Mouse (Mus musculus) spleen, postnatal 14 days (tissue): Measurements from ENCODE around the gene Gm2663.
"Not testable (repeated sequence)": the region's sequence is repeated elsewhere in the genome, so short reads cannot be mapped to it uniquely, and the experiment has no call there.

Source experiments
- DNase-seq, 2 experiments: peaks; one replicate each; pipeline ENCODE4 v3.0.0; 2021 to 2022; ENCODE audit warnings: low spot score in 2 of 2

Gene Gm2663

GRCm38 (mm10) chr6:40999379-40999778 is at the start of gene Gm2663:
Gene Gm2663, minus strand, starts transcription at chr6:40999479.
- not testable (repeated sequence) for DNase-seq

- no peak for DNase-seq
Observed at GRCm38 (mm10) chr6:41048602-41049001, 49.3 kb upstream of the Gm2663 start.

GRCm38 (mm10) chr6:41047961-41048360 is 48.7 kb upstream of the Gm2663 start:
- no peak for DNase-seq

DNA sequence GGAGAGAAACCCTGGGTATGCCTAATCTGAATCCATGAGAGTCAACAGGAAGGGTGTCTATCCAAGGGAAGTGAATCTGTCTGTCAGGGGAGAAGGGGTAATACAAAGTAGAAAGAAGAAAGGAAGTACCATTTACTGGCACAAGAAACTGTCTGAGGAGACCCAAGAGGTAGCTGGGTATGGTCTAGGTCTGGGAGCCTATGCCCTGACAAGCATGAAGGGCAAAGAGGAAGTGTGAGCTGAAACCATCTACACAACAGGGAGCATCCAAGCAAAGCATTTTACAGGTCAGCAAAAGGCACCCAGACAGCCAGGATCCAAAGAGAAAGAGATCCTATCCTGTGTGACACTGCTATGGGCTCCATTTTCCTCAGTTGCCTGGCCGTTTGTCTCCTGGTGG is 47.9 kb upstream of the Gm2663 start:
- DNase-seq, result no peak

DNA sequence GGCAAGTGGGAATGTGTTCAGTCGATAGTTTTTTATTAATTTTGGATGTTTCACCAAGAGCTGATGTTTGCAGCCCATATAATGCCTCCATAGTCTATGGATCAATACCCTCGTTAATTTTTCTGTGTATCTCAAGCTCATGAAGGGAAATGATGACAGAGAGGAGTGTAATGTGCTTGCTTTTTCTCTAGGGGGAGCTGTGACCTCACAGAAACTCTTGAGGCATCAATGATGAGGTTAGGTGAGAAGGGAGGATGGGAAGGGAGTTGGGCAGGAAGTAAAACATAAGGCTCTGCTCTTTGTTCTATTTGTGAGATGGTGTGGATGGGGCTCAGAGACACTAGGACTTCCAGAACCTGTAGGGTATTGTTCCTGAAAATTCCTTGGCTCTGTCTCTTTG is 47.3 kb upstream of the Gm2663 start:
- no peak for DNase-seq

DNA sequence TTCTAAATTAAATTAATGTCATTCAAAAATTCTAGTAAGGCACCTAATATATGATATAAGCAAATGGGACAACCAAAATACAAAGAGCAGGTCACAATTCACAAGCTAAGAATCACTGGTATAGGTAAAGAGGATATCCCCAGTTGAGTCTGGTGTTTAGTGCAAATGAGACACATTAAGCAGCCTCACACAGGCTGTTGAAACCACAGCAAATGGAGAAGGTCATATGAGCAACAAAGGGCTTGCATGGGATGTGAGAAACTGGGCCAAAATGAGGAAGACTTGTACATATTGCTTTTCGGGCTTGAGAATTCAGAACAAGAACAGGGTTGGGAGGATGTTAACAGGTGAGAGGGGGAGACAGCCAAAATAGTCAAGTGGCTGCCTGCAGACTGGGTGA is 45.5 kb upstream of the Gm2663 start:
- DNase-seq, result no peak

- DNase-seq, result no peak
Observed at GRCm38 (mm10) chr6:41044314-41044713, 45.0 kb upstream of the Gm2663 start.

GRCm38 (mm10) chr6:41035409-41035808 is 36.1 kb upstream of the Gm2663 start, which contains the start of gene 2210010C04Rik:
Gene 2210010C04Rik, minus strand, starts transcription at chr6:41035509.
- DNase-seq, result no peak

- no peak for DNase-seq
Observed at GRCm38 (mm10) chr6:41032802-41033201, 33.5 kb upstream of the Gm2663 start.

DNA sequence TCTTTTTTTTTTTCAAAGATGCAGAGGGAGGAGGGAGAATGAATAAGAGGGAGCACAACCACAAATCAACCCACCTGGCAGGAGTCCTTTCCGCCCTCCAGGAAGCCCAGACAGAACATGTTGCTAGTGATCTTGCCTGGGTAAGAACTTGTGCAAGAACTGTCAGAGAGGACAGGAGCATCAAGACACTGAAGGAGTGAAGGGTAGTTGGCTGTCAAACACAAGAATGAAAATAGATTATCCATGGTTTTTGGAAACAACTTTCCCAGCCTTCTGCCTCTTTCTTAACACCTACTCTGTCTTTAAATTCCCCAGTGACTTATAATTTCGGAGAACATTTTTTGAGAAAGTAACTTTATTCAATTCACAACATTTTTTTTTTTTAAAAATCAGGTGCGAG is 33.0 kb upstream of the Gm2663 start:
- no peak for DNase-seq

DNA sequence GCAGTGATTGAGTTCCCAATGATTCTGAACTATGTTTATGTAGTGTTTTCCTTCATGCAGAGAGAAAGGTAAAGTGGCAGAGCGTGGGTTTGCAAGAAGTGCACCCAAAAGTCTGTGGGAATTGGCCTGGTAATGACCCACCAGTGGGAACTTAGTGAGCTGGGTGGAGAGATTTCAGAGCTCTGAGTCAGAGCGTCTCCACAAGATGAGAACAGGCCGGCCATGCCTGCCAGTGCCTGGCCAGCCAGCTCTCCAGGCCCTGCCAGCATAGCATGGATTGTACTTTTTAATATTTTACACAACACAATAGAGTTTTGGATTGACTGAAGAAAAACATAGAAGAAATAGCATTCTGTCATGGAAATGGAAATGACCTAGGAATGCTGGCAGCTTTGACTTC is 31.5 kb upstream of the Gm2663 start:
- no peak for DNase-seq

GRCm38 (mm10) chr6:41027053-41027452 is 27.8 kb upstream of the Gm2663 start:
- DNase-seq, result no peak

GRCm38 (mm10) chr6:41025873-41026650 is 26.8 kb upstream of the Gm2663 start:
- no peak for DNase-seq

DNA sequence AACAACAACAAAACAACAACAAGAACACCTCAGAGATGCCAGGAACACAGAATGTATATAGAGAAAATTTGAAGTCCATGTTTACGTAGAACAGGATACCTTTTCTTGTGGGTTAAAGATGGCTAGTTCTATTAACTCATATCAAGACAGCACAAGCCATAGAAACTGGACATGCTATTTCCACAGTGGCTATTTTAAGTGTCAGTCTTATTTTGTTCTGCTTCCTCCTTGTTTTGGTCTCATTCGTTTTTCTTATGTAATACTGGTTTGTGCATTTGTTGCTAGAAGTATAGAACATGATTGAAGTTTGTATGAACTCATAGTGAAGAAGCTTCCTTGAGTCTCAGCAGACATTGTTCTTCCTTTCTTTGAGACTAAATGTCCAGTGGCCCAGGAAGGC is 19.9 kb upstream of the Gm2663 start:
- DNase-seq, result no peak

- DNase-seq, result no peak
Observed at GRCm38 (mm10) chr6:41018629-41019028, 19.4 kb upstream of the Gm2663 start.

DNA sequence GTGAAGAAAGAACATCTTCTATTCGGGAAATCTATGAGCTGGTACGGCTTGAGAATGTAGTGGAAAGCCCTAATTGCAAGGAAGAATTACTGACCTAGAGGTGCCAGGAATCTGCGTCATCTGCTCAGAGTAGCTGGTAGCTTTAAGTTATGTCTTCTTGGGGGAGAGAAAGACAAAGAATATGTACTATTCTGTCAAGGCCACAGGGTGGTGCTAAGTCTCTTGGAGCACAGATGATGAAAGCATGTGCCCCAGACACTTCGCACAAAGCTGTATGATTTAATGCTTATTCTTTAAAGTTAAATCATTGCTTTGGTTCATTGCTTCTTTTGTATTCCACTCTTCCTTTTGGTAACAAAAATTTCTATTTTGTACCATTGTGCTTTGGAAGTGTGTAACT is 15.8 kb upstream of the Gm2663 start:
- DNase-seq, result no peak

DNA sequence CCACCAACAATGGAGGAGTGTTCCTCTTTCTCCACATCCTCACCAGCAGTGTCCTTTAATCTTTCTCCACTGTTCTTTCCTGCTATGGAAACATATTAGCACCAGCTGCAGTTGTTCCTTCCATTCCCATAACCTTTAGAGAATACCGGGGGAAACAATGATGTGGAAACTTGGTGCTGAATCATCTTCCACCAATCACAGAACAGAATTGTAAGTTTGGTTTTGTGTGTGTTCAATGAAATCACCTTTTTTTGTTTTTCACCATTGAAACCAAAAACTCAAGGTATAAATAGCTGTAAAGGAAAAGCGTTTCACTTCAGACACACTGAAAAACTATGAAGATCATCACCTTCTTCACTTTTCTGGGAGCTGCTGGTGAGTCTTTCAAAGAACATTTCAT is 34.8 kb downstream of the Gm2663 start, which contains the start of gene 1810009J06Rik:
Gene 1810009J06Rik, plus strand, starts transcription at position 301 of the 400 bp plus-strand sequence.
- not testable (repeated sequence) for DNase-seq

DNA sequence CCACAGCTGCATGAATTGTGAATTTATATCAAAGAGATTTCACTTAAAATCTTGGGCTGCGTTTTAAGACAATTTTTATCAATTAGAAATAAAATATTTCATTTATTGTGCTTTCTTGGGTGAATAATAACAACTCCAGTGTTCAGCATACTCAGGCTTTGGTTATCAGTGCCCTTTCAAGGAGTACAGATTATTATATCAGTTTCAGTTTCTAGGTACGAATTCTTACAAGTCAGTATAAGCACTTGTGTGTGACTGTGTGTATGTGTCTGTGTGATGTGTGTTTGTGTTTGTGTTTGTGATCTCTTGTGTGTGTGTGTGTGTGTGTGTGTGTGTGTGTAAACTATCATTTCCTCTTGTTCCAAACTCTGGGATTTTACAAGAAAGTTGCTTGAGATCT is 45.6 kb downstream of the Gm2663 start:
- DNase-seq, result no peak

DNA sequence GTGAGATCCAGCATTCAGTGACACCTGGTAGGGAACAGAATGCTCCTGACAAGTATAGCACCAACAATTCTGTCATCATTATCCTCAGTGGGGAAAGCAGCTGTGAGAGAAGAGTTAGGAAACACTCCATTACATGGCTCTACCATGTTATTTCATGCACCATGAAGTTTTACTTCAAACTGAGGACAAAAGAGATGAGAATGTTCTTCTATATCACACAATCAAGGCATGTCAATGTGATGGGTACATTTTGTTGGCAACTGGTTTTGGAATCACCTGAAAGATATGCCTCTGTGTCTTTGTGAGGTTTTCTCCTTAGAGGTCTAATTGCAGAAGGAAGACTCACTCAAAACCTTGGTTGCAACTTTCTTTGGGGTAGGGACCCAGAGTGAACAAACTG is 47.5 kb downstream of the Gm2663 start, which contains the start of gene Gm4744:
Gene Gm4744, minus strand, starts transcription at position 101 of the 400 bp plus-strand sequence.
- no peak for DNase-seq
